Comparison of ENCODE assay signal across 8 mouse cellular contexts in genomic region chr12:5717527-5717926, GRCm38 (mm10).
DNase-seq lines count a peak whose midpoint lies in the region; ATAC-seq lines count a peak whose summit lies in the region.
"Not testable (repeated sequence)": the region's sequence is repeated elsewhere in the genome, so short reads cannot be mapped to it uniquely, and the experiment has no call there.

No protein-coding gene starts in this region.

- not testable (repeated sequence) for H3K9ac ChIP-seq in ES-E14 (ENCODE audit: insufficient read depth, low read depth, low read length, poor library complexity, severe bottlenecking); embryonic facial prominence, embryonic 14.5 days (ENCODE audit: low read depth, low read length)

- not testable (repeated sequence) for H3K4me3 ChIP-seq in ES-E14 (ENCODE audit: insufficient read depth in 1 of 2, low read depth in 1 of 2, low read length in 2 of 2, poor library complexity in 1 of 2, severe bottlenecking in 1 of 2); embryonic facial prominence, embryonic 14.5 days (ENCODE audit: low read depth, low read length)

- not testable (repeated sequence) for H3K4me1 ChIP-seq in ES-E14 (ENCODE audit: control insufficient read depth in 2 of 2, insufficient read depth in 2 of 2, low read length in 2 of 2, poor library complexity in 1 of 2); embryonic facial prominence, embryonic 14.5 days (ENCODE audit: control insufficient read depth, insufficient read depth, low read length)

- ATAC-seq in embryonic facial prominence, embryonic 14.5 days (ENCODE audit: low read depth), result not testable (repeated sequence)

- not testable (repeated sequence) for H3K9me3 ChIP-seq in ES-E14 (ENCODE audit: control insufficient read depth, insufficient read depth, low read depth, low read length); embryonic facial prominence, embryonic 14.5 days (ENCODE audit: control insufficient read depth, low read length)

- not testable (repeated sequence) for H3K27me3 ChIP-seq in embryonic facial prominence, embryonic 14.5 days (replicated peaks; ENCODE audit: control insufficient read depth, insufficient read depth, low read length)

- H3K27ac ChIP-seq in ES-E14 (ENCODE audit: insufficient read depth, low read depth, low read length, poor library complexity, severe bottlenecking); embryonic facial prominence, embryonic 14.5 days (replicated peaks; ENCODE audit: low read depth, low read length): not testable (repeated sequence)

- H3K4me2 ChIP-seq in embryonic facial prominence, embryonic 14.5 days (ENCODE audit: low read depth, low read length), result not testable (repeated sequence)

- peak; percentile 35 for DNase-seq in ES-E14 (ENCODE audit: low read depth, low spot score)
- peak; percentile 27 to 31 for DNase-seq in adrenal gland, postnatal 36 days
- DNase-seq in embryonic facial prominence, embryonic 14.5 days (ENCODE audit: low spot score), result peak; percentile 75
- DNase-seq in hindlimb bud, embryonic 11.5 days (ENCODE audit: extremely low spot score, low read depth, low spot score), result peak; percentile 12
- DNase-seq in kidney, postnatal 36 days, result peak; percentile 18 to 74
- peak; percentile 11 for DNase-seq in lung, postnatal 10 days
- DNase-seq in ovary, postnatal 36 days (ENCODE audit: low spot score), result peak; percentile 4
- DNase-seq in yolk sac, embryonic 10.5 days (ENCODE audit: low spot score), result peak; percentile 12

- in situ Hi-C loops in ES-E14 (cut with MboI; ENCODE audit: low sequenced_read_pairs in 2 of 2, unreplicated experiment in 2 of 2), result not testable (repeated sequence)

- H3K36me3 ChIP-seq in ES-E14 (ENCODE audit: control insufficient read depth, insufficient read depth, low read length, poor library complexity, severe bottlenecking); embryonic facial prominence, embryonic 14.5 days (ENCODE audit: control insufficient read depth, insufficient read depth, low read length): not testable (repeated sequence)

Comparison
In these comparisons a context has a peak if more than half of its experiments do, and no peak if none do; other contexts are left out.
1. DNase-seq: peak in every context shown above with its lines; median percentile 75 in embryonic facial prominence, embryonic 14.5 days; 46 in kidney, postnatal 36 days; 35 in ES-E14; 29 in adrenal gland, postnatal 36 days; 12 in hindlimb bud, embryonic 11.5 days; 12 in yolk sac, embryonic 10.5 days; 11 in lung, postnatal 10 days; 4 in ovary, postnatal 36 days.